Mouse (Mus musculus) lung, postnatal 36 days (tissue): ENCODE data around the gene Birc3.
A peak's percentile ranks its signal among the peaks of the same experiment; 100 is the strongest.
"Not testable (repeated sequence)": the region's sequence is repeated elsewhere in the genome, so short reads cannot be mapped to it uniquely, and the experiment has no call there.

Source experiments
- DNase-seq: peaks from one replicate; pipeline ENCODE4 v3.0.0; 2022; ENCODE audit warnings: mixed read lengths

Birc3 gene

GRCm38 (mm10) chr9:7866981-7867380 is 6.0 kb downstream of the Birc3 start:
- not testable (repeated sequence) for DNase-seq

- no peak for DNase-seq
Observed at GRCm38 (mm10) chr9:7860976-7861375, 12.0 kb downstream of the Birc3 start.

GRCm38 (mm10) chr9:7855912-7856311 is 17.1 kb downstream of the Birc3 start:
- DNase-seq: no peak

- peak; percentile 73 for DNase-seq
Observed at GRCm38 (mm10) chr9:7855374-7855773, 17.6 kb downstream of the Birc3 start.

- DNase-seq: not testable (repeated sequence)
Observed at GRCm38 (mm10) chr9:7854196-7854595, 18.8 kb downstream of the Birc3 start.

GRCm38 (mm10) chr9:7852346-7853230 is 20.4 kb downstream of the Birc3 start:
- DNase-seq: no peak

GRCm38 (mm10) chr9:7851841-7852240 is 21.1 kb downstream of the Birc3 start:
- DNase-seq: no peak

- no peak for DNase-seq
Observed at GRCm38 (mm10) chr9:7848191-7848590, 24.8 kb downstream of the Birc3 start.

- no peak for DNase-seq
Observed at GRCm38 (mm10) chr9:7846667-7847199, 26.3 kb downstream of the Birc3 start.

- no peak for DNase-seq
Observed at GRCm38 (mm10) chr9:7845216-7845895, 27.6 kb downstream of the Birc3 start.

GRCm38 (mm10) chr9:7841221-7841620 is 31.8 kb downstream of the Birc3 start:
- no peak for DNase-seq

GRCm38 (mm10) chr9:7837806-7838440 is 35.1 kb downstream of the Birc3 start:
- DNase-seq: no peak

GRCm38 (mm10) chr9:7836905-7837805 is 35.8 kb downstream of the Birc3 start, which contains the start of gene Birc2:
Gene Birc2, minus strand, starts transcription at chr9:7837064.
- DNase-seq: peak; percentile 97

- peak; percentile 63 for DNase-seq
Observed at GRCm38 (mm10) chr9:7836331-7836730, 36.7 kb downstream of the Birc3 start.

GRCm38 (mm10) chr9:7835302-7835701 is 37.7 kb downstream of the Birc3 start:
- DNase-seq: no peak

- DNase-seq: no peak
Observed at GRCm38 (mm10) chr9:7833421-7833820, 39.6 kb downstream of the Birc3 start.

- peak; percentile 11 for DNase-seq
Observed at GRCm38 (mm10) chr9:7829531-7830528, 43.2 kb downstream of the Birc3 start.

GRCm38 (mm10) chr9:7828706-7829105 is 44.3 kb downstream of the Birc3 start:
- peak; percentile 38 for DNase-seq

GRCm38 (mm10) chr9:7824916-7825315 is 48.1 kb downstream of the Birc3 start:
- DNase-seq: no peak

- no peak for DNase-seq
Observed at GRCm38 (mm10) chr9:7822758-7823157, 50.2 kb downstream of the Birc3 start.

GRCm38 (mm10) chr9:7805101-7805506 is 67.9 kb downstream of the Birc3 start:
- no peak for DNase-seq
